Mouse (Mus musculus) intestine, embryonic 15.5 days (tissue): ENCODE measurements at regions not wholly inside any gene's neighbourhood (a gene's known extent, or its start where the extent isn't known, plus 50 kb on each side); places are given as distances from the start of the nearest gene placed in this dataset.

Source experiments
- ATAC-seq: fragments of 200-750 bp; cut with Nextera tagmentation; 2 replicates; pipeline ENCODE4 v1.8.0; 2017; ENCODE audit warnings: moderate TSS enrichment, moderate library complexity
- H3K27ac ChIP-seq: fragments of 300-500 bp; sonication (generic); 2 replicates; pipeline ENCODE4 v1.5.1; 2015; ENCODE audit warnings: mild to moderate bottlenecking, inconsistent platforms
- H3K27me3 ChIP-seq: fragments of 300-500 bp; sonication (generic); replicated peaks from 2 replicates; pipeline ENCODE4 v1.6.1; 2015; ENCODE audit warnings: inconsistent platforms
- H3K36me3 ChIP-seq: fragments of 300-500 bp; sonication (generic); 2 replicates; pipeline ENCODE4 v1.6.1; 2015; ENCODE audit warnings: inconsistent platforms
- H3K4me1 ChIP-seq: fragments of 300-500 bp; sonication (generic); replicated peaks from 2 replicates; pipeline ENCODE4 v1.6.1; 2015; ENCODE audit warnings: inconsistent platforms
- H3K4me2 ChIP-seq: fragments of 300-500 bp; sonication (generic); replicated peaks from 2 replicates; pipeline ENCODE4 v1.6.1; 2015; ENCODE audit warnings: mild to moderate bottlenecking, inconsistent platforms
- H3K4me3 ChIP-seq: fragments of 300-500 bp; sonication (generic); replicated peaks from 2 replicates; pipeline ENCODE4 v1.5.1; 2015; ENCODE audit warnings: inconsistent platforms
- H3K9ac ChIP-seq: fragments of 300-500 bp; sonication (generic); 2 replicates; pipeline ENCODE4 v1.6.1; 2015; ENCODE audit warnings: inconsistent platforms
- H3K9me3 ChIP-seq: fragments of 300-500 bp; sonication (generic); 2 replicates; pipeline ENCODE4 v1.6.1; 2016; ENCODE audit warnings: inconsistent platforms
- WGBS: fragments of 180-500 bp; shearing (Covaris S2); methylation state at CpG from one replicate; pipeline ENCODE4 v1.1.7; 2015; 5-methylcytosine and 5-hydroxymethylcytosine counted together

DNA sequence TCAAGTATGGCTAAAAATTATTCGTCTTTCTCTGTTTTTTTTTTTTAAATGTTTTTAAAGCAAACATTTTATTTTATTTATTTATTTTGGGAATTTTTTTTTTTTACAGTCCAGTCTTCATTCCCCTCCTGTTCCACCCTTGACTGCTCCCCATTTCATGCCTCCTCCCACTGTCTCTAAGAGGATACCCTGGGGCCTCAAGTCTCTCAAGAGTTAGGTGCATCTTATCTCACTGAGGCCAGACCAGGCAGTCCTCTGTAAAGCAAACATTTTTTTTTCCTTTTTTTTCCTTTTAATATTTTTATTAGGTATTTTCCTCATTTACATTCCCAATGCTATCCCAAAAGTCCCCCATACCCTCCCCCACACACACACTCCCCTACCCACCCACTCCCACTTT lies 290.1 kb upstream of the Atp2b1 start:
- H3K4me2 ChIP-seq = no peak overlapping the region
- H3K4me3 ChIP-seq = no peak overlapping the region
- no peaks in the 10 kb centered on the region for H3K27me3 ChIP-seq
- peak; percentile 87 for ATAC-seq
- H3K27ac ChIP-seq = no peak overlapping the region
- WGBS = 67% methylated on average over 1 of the region's 1 CpGs
- no peaks in the 10 kb centered on the region for H3K36me3 ChIP-seq
- H3K9me3 ChIP-seq = no peaks in the 10 kb centered on the region
- no peak overlapping the region for H3K9ac ChIP-seq
- H3K4me1 ChIP-seq = no peaks in the 10 kb centered on the region

DNA sequence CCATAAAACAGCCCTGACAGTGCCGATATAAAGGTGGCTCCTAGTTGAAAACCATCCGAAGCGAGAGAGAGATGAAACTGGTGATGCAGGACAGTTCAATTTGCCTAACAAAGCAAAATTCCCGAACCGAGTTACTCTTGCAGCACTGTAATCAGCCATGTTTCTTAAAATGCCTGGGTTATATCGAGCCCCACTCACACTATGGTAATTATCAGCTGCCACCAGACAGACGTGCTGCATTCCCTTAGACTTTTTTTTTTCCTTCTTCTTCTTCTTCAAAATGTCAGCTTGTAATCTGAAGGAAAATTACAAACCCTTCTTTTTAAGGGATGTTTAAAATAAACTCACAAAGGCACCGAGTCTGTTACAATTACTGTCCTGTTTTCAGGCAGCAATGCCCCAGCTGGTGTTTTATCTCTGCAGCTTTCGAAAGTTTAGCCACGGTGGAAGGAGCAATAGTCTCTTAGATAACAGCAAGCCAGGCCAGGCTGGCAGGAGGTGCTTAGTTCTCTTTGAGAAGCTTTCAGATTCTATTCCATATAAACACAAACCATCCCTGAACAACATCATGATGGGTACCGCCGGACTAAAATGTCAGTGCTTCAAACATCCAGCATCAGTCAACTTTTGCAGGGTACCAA lies 289.4 kb upstream of the Atp2b1 start:
- Histone ChIP-seq H3K4me3 (no peak overlapping the region), H3K9ac (no peak overlapping the region), H3K27ac (no peak overlapping the region), H3K9me3 (no peaks in the 10 kb centered on the region), H3K36me3 (no peaks in the 10 kb centered on the region), H3K4me2 (peak overlapping the region; percentile 33), H3K4me1 (no peaks in the 10 kb centered on the region), H3K27me3 (no peaks in the 10 kb centered on the region)
- peak; percentile 74; the same call in 1 of the 2 replicates for ATAC-seq
- WGBS = 30% methylated on average over 12 of the region's 12 CpGs

DNA sequence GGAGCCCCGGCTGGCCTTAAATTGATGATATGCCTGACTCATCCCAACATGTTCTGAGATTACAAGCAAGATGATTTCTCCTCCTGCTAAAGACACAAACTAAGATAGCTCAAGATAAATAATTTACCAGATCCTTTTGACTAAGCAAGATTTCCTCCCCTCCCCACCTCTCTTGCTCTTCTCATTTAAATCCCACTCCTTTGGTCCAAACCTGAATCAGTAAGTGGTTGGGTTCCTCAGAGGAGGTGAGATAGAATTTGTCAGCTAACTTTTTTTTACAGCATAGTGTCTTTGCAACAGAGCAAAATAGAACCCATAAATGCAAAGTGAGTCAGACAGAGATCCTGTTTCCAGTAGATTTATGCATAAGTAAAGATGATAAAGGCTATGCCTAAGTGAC lies 286.0 kb upstream of the Atp2b1 start:
- Histone ChIP-seq H3K27me3 (no peaks in the 10 kb centered on the region), H3K4me2 (no peak overlapping the region), H3K36me3 (no peaks in the 10 kb centered on the region), H3K9me3 (no peaks in the 10 kb centered on the region), H3K4me3 (no peak overlapping the region), H3K9ac (no peak overlapping the region), H3K27ac (no peak overlapping the region), H3K4me1 (no peaks in the 10 kb centered on the region)
- no peak for ATAC-seq
- 80% methylated on average over 1 of the region's 1 CpGs for WGBS

DNA sequence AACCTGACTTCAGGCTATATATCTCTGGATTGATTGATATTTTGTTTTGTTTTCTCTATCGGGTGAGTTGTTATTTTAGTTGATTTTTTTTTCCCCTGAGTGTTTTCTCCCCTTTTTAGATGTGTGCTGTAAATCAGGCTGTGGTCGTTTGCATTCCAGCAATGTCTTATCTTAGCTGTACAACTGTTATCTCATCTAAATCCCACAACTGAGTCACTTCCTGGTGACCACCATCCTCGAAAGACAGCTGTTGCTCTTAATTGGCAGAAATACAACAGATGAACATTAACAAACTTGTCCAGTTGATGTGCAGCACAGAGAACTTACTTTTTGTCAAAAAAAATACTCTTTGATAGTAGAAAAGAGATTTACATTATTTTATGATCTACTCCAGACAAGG lies 285.0 kb upstream of the Atp2b1 start:
- Histone ChIP-seq H3K9ac (no peak overlapping the region), H3K4me1 (no peaks in the 10 kb centered on the region), H3K4me2 (no peak overlapping the region), H3K9me3 (no peaks in the 10 kb centered on the region), H3K27me3 (no peaks in the 10 kb centered on the region), H3K4me3 (no peak overlapping the region), H3K36me3 (no peaks in the 10 kb centered on the region), H3K27ac (no peak overlapping the region)
- WGBS = 9% methylated on average over 3 of the region's 3 CpGs
- ATAC-seq = no peak

DNA sequence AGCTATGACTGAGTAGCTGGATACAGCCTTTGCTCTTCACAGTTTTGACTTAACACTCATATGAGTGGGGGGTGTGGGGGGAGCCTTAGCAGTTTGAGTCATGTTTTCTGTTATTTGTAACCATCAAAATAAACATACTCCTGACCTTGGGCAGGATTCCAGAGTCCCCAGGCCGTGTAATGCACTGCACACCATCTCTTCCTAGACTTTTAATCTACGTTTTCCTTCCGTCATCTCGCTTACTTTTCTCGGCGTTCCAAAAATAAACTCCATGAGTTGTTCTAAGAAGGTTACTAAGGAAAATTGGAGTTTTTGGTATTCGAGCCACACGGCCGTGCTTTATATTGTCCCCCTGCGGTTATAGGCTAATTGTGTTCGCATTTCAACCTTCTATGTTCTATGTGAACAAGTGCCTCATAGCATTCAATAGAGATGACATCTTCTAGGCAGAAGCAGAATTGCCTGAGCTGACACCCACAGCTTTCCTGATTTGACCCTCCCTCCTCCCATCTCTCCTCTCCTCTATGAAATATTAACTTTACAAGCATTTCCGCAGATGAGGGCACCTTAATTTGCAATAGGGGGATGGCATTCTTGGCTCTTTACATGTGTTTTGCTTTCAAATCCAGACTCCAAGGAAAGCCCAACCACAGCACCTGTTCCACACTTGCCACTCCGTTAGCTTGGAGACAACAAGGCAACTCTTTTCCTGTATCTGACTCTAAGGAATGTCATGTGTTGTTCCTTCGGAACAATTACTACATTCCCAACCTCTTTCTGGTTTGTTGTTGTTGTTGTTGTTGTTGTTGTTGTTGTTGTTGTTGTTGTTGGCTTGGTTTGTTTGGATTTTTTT lies 276.2 kb upstream of the Atp2b1 start:
- H3K4me1 ChIP-seq = no peaks in the 10 kb centered on the region
- no peak overlapping the region for H3K4me3 ChIP-seq
- H3K9me3 ChIP-seq = no peaks in the 10 kb centered on the region
- H3K27ac ChIP-seq = no peak overlapping the region
- H3K27me3 ChIP-seq = no peaks in the 10 kb centered on the region
- whole genome bisulfite sequencing = 77% methylated on average over 14 of the region's 14 CpGs
- no peak overlapping the region for H3K4me2 ChIP-seq
- no peaks in the 10 kb centered on the region for H3K36me3 ChIP-seq
- ATAC-seq = no peak
- no peak overlapping the region for H3K9ac ChIP-seq

DNA sequence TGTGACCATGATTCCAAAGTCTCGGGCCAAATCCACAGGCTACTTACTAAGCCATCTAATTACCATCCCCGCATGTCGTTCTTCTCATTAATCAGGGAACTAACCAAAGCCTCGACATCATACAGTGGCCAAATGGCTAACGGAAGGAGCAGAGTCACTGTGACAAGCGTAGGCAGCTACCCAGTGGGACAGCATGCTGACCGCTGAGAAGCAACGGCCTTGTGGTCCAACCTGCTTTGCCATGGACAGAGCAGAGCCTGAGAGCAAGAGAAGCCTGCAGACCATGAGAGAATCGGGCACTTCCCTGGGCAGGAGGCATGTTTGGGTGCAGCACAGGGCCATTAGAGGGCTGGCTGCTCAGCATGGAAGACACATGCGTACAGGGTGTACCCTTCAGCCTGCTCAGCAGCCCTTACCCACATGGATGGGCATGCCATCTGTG lies 268.5 kb upstream of the Atp2b1 start:
- no peak for ATAC-seq
- no peak overlapping the region for H3K4me2 ChIP-seq
- H3K9me3 ChIP-seq = no peaks in the 10 kb centered on the region
- no peaks in the 10 kb centered on the region for H3K4me1 ChIP-seq
- H3K27me3 ChIP-seq = no peaks in the 10 kb centered on the region
- no peak overlapping the region for H3K9ac ChIP-seq
- H3K27ac ChIP-seq = no peak overlapping the region
- H3K4me3 ChIP-seq = no peak overlapping the region
- WGBS = 83% methylated on average over 10 of the region's 10 CpGs
- no peaks in the 10 kb centered on the region for H3K36me3 ChIP-seq

DNA sequence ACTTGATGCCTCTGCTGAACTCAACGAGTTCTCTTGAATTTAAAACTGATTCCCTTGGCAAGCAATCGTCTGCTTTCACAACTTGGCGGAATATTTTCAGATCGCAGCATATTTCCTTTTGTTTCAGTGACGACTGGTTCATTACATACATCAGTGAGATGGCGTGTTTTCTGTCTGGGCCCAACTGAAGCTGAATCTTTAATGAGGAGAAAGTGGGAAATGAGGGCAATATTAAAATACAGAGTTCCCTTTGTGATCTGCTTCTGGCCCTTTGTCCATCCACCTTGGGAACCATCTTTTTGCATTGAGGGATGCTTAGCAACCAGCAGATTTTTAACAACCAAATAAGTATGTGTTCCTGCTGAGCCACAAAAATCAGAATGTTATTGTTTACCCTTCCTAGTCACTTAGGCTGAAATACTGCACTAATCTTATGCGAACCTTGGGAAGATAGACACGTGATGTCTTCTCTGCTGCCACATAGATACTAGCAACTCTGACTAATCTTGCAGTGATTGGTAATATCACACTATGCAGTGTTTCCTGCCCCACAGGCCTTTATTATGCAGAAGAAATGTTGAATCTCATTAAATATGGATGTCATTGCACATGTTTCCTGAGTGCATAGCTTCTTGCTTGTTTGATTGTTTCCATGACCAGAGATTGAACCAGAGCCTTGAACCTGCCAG lies 267.8 kb upstream of the Atp2b1 start:
- no peak overlapping the region for H3K27ac ChIP-seq
- no peak overlapping the region for H3K9ac ChIP-seq
- H3K4me3 ChIP-seq = no peak overlapping the region
- no peak for ATAC-seq
- H3K9me3 ChIP-seq = no peaks in the 10 kb centered on the region
- no peak overlapping the region for H3K4me2 ChIP-seq
- H3K27me3 ChIP-seq = no peaks in the 10 kb centered on the region
- H3K4me1 ChIP-seq = no peaks in the 10 kb centered on the region
- no peaks in the 10 kb centered on the region for H3K36me3 ChIP-seq
- 85% methylated on average over 8 of the region's 8 CpGs for WGBS

DNA sequence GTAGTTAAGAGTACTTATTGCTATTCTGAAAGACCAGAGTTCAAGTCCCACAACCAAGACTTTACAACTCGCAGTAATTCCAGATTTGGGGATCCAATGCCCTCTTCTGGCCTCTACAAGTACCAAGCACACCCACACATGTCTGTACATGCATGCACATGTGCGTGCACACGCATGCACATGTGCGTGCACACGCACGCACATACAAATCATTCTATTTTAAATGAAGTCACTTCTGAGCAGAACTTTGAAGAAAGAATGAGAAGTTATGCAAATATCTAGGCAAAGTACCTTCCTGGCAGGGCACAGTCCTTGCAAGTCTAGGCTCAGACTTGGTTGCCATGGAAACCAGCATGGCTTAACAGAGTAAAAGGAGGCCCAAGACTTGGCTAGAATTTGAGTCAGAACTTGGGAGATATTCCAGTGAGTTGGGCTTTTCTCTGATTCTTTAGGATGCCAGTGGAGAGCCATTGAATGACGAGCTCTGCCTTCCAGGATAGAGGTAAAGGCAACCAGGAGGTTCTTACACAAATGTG lies 265.4 kb upstream of the Atp2b1 start:
- no peaks in the 10 kb centered on the region for H3K4me1 ChIP-seq
- H3K4me3 ChIP-seq = no peak overlapping the region
- no peaks in the 10 kb centered on the region for H3K36me3 ChIP-seq
- H3K4me2 ChIP-seq = no peak overlapping the region
- no peak for ATAC-seq
- H3K9me3 ChIP-seq = no peaks in the 10 kb centered on the region
- H3K27ac ChIP-seq = no peak overlapping the region
- no peak overlapping the region for H3K9ac ChIP-seq
- 93% methylated on average over 7 of the region's 7 CpGs for WGBS
- H3K27me3 ChIP-seq = no peaks in the 10 kb centered on the region

DNA sequence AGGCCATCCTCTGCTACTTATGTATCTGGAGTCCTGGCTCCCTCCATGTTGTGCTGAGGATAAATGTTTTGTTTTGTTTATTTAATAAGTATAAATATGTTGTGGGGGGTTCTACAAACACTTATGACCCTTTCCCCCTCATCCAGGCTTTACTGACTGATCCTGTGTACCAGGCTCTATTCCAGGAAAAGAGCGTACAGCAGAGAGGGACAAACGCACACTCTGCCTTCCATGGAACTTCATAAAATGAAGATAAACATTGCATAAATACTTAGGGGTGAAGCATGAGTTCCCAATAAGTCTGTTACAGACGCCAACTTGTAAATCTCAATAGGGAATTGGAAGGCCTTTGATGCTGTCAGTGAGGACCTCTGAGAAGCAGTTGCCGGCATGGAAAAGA lies 263.7 kb upstream of the Atp2b1 start:
- WGBS = 74% methylated on average over 4 of the region's 4 CpGs

DNA sequence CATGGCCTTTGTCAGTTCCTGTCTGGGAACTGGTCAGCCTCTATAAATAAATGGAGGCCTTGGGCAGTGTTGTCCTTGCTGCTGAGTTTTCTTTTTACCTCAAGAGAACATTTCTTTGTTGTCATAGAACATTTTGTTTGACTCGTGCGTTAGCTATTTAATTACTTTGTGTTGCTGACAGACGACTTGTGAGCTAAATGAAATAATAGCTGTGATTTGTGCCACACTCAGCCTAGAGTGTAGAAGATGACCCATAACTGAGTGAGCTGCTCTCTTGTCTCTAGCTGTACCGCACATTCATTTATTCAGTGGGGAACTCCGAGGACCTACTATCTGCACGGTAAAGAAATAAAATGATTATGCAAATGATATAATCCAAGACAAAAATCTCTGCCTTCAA lies 263.1 kb upstream of the Atp2b1 start:
- Histone ChIP-seq H3K9ac (no peak overlapping the region), H3K27me3 (no peaks in the 10 kb centered on the region), H3K4me1 (no peaks in the 10 kb centered on the region), H3K9me3 (no peaks in the 10 kb centered on the region), H3K4me3 (no peak overlapping the region), H3K36me3 (no peaks in the 10 kb centered on the region), H3K27ac (no peak overlapping the region), H3K4me2 (no peak overlapping the region)
- 82% methylated on average over 6 of the region's 6 CpGs for WGBS
- no peak for ATAC-seq

More for the DNA sequence above, 263.7 kb upstream of the Atp2b1 start:
- Histone ChIP-seq H3K27ac (no peak overlapping the region), H3K4me2 (no peak overlapping the region), H3K4me1 (no peaks in the 10 kb centered on the region), H3K36me3 (no peaks in the 10 kb centered on the region), H3K27me3 (no peaks in the 10 kb centered on the region), H3K9me3 (no peaks in the 10 kb centered on the region), H3K4me3 (no peak overlapping the region), H3K9ac (no peak overlapping the region)
- ATAC-seq = no peak

DNA sequence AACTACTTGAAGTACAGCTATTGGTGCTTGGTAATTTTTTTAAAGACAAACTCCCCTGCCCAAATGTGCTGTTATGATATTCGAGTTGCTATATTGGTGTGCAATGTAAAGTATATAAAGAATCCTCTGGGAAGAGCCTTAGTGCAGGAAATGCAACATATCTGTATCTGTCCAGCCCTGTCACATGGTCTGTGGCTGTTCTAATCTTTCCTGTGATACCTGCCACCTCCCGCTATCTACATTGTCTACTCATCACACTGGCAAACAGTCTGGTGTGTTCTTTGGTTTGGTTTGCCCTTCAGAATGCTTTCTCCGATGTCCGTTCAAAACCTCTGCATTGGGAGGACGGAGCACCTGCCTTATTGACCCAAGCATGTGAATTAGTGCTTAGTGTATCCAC lies 262.6 kb upstream of the Atp2b1 start:
- no peaks in the 10 kb centered on the region for H3K36me3 ChIP-seq
- no peak overlapping the region for H3K4me3 ChIP-seq
- no peaks in the 10 kb centered on the region for H3K4me1 ChIP-seq
- no peaks in the 10 kb centered on the region for H3K27me3 ChIP-seq
- no peak overlapping the region for H3K27ac ChIP-seq
- WGBS = 86% methylated on average over 5 of the region's 5 CpGs
- H3K4me2 ChIP-seq = no peak overlapping the region
- H3K9me3 ChIP-seq = no peaks in the 10 kb centered on the region
- H3K9ac ChIP-seq = no peak overlapping the region
- ATAC-seq = peak; percentile 54; the same call in 1 of the 2 replicates

DNA sequence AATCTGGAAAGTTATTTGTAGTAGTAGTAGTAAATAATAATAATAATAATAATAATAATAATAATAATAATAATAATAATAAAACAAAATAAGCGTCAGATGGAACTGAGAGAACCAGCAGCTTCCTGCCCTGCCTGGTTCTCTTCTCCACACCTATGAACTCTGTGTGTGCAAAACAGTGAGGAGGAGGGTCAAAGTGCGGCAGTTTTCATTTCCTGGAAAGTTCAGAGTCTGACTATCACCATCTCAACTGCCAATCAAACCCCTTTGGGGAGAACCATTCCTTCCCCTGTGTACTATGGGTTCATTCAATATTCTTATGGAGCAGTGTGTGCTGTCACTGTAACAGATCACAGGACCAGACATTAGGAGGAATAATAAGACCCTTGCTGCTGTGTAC lies 262.1 kb upstream of the Atp2b1 start:
- Histone ChIP-seq H3K4me2 (no peak overlapping the region), H3K36me3 (no peaks in the 10 kb centered on the region), H3K4me1 (no peaks in the 10 kb centered on the region), H3K9ac (no peak overlapping the region), H3K27me3 (no peaks in the 10 kb centered on the region), H3K27ac (no peak overlapping the region), H3K4me3 (no peak overlapping the region), H3K9me3 (no peaks in the 10 kb centered on the region)
- 82% methylated on average over 2 of the region's 2 CpGs for WGBS
- peak; percentile 92 for ATAC-seq
